Mouse (Mus musculus) lung, postnatal 0 days (tissue): ENCODE data around the gene Tmem43. TPM values are rescaled to one million over a fixed set of nuclear protein-coding genes. Genes with fewer than 3 reads are reported as not detected.
A peak's percentile ranks its signal among the peaks of the same experiment; 100 is the strongest.

Experiments used
- ATAC-seq: fragments of 200-750 bp; cut with Nextera tagmentation; 2 replicates; pipeline ENCODE4 v1.8.0; 2017; ENCODE audit warnings: moderate library complexity
- DNase-seq: peaks from one replicate; pipeline ENCODE4 v3.0.0-alpha.2; 2016; ENCODE audit warnings: low spot score
- H3K27ac ChIP-seq: fragments of 300-500 bp; sonication (generic); 2 replicates; pipeline ENCODE4 v1.5.1; 2014; ENCODE audit warnings: antibody characterized with exemption, mild to moderate bottlenecking, low read length, mixed read lengths
- H3K27me3 ChIP-seq: fragments of 300-500 bp; sonication (generic); replicated peaks from 2 replicates; pipeline ENCODE4 v1.6.1; 2014; ENCODE audit warnings: low read length, mixed read lengths; ENCODE audit not compliant: insufficient read depth
- H3K36me3 ChIP-seq: fragments of 300-500 bp; sonication (generic); 2 replicates; pipeline ENCODE4 v1.6.1; 2014; ENCODE audit warnings: low read length, mixed read lengths; ENCODE audit not compliant: insufficient read depth
- H3K4me1 ChIP-seq: fragments of 300-500 bp; sonication (generic); 2 replicates; pipeline ENCODE4 v1.6.1; 2014; ENCODE audit warnings: antibody characterized with exemption, low read depth, low read length, mixed read lengths; ENCODE audit not compliant: insufficient read depth
- H3K4me2 ChIP-seq: fragments of 300-500 bp; sonication (generic); replicated peaks from 2 replicates; pipeline ENCODE4 v1.6.1; 2014; ENCODE audit warnings: low read depth, mild to moderate bottlenecking, low read length, moderate library complexity, mixed read lengths
- H3K4me3 ChIP-seq: fragments of 300-500 bp; sonication (generic); 2 replicates; pipeline ENCODE4 v1.5.1; 2014; ENCODE audit warnings: low read depth, low read length
- H3K9ac ChIP-seq: fragments of 300-500 bp; sonication (generic); replicated peaks from 2 replicates; pipeline ENCODE4 v1.6.1; 2014; ENCODE audit warnings: low read depth, mild to moderate bottlenecking
- H3K9me3 ChIP-seq: fragments of 300-500 bp; sonication (generic); 2 replicates; pipeline ENCODE4 v1.6.1; 2016; ENCODE audit warnings: low read length, mixed read lengths
- CTCF ChIP-seq: IDR thresholded peaks from 2 replicates; pipeline ENCODE4 v1.5.1; 2016; ENCODE audit warnings: antibody characterized with exemption, mild to moderate bottlenecking
- EP300 ChIP-seq: IDR thresholded peaks from 2 replicates; pipeline ENCODE4 v1.6.1; 2016; ENCODE audit warnings: antibody characterized with exemption, mild to moderate bottlenecking, control low read depth
- whole genome bisulfite sequencing: fragments of 180-500 bp; shearing (Covaris S2); extraction: QIAGEN DNeasy Blood & Tissue Kit; methylation state at CpG from one replicate; pipeline ENCODE4 v1.1.7; 2014; 5-methylcytosine and 5-hydroxymethylcytosine counted together
- polyA plus RNA-seq: library from polyadenylated mRNA; unstranded; fragments of >200 nt; fragmentation: Nextera tagmentation; extraction: Ambion mirVana; gene quantifications from 2 replicates; pipeline ENCODE4 v1.2.1, GENCODE M21; 2015

The Tmem43 gene
- 59.3 and 69.4 TPM in 2 replicates for polyA plus RNA-seq

DNA sequence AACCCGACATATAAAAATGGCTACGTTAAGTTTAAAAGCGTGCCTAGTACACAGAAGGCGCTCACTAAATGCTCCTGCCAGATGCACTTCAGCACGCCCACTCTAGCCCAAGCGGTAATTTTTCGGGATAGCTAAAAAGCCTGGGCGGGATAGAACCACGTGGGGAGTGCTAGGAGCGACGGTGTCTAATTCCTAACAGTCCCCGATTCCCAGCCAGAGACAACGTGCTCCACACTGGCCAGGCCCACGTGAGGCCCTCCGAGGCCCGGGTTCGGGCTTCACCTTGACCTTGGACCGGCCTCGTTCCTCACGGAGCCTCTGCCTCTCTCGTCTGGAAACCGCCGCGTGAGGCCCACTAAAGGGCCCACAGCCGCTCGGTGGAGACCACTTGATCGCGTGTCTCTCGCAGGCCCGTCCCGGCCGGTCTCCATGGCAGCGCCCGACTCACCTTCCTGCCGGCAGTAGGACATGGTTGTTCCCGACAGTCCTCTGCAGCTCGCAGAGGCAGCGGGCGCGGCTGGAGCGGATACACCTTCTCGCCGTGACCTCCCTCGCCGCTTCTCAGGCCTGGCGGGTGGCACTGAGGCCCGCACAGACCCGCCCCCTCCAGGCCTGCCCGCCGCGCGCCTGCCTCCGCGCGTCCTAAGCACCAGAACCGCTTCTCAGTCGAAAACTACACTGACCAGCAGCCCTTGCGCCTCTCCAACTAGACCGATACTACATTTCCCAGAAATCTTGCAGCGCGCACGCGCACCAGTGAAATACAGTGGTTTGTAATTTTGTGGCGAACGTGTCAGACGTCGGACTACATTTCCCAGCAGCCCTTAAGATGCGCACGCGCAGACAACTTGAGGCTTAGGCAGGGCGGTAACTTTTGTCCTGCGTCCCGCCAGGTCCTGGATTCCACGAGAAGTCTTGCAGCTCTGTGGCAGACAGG lies at the start of gene Tmem43, which contains the start of gene Chchd4:
TSS of gene Tmem43 (plus strand) at position 836 of the 937 bp plus-strand sequence.
TSS of gene Chchd4 (minus strand) at position 679 of the 937 bp plus-strand sequence.
- no peak for TF ChIP-seq EP300
- TF ChIP-seq CTCF: 0 out of 2 replicates have a peak, but pooled peaks have one; percentile 5
- Histone ChIP-seq H3K27ac (peak within 1 kb of the TSS; percentile 87), H3K9ac (peak within 1 kb of the TSS; percentile 77), H3K36me3 (peaks cover 6% of the 10 kb centered on the region; the same call in 1 of the 2 replicates), H3K27me3 (no peaks in the 10 kb centered on the region), H3K4me3 (peak within 1 kb of the TSS; percentile 78), H3K9me3 (no peaks in the 10 kb centered on the region), H3K4me1 (peaks cover 7% of the 10 kb centered on the region), H3K4me2 (peak within 1 kb of the TSS; percentile 87)
- WGBS: under 1% methylated on average over 71 of the region's 74 CpGs
- ATAC-seq (peak; percentile 93), DNase-seq (peak; percentile 100)

- Histone ChIP-seq H3K4me1 (no peaks in the 10 kb centered on the region), H3K9ac (no peak overlapping the region), H3K36me3 (no peaks in the 10 kb centered on the region), H3K27me3 (no peaks in the 10 kb centered on the region), H3K4me3 (no peak overlapping the region), H3K9me3 (no peaks in the 10 kb centered on the region), H3K4me2 (no peak overlapping the region), H3K27ac (no peak overlapping the region)
- DNase-seq (no peak), ATAC-seq (no peak)
- TF ChIP-seq EP300: no peak
- TF ChIP-seq CTCF: no peak
- WGBS: 42% methylated on average over 4 of the region's 4 CpGs
Measured at GRCm38 (mm10) chr6:91424151-91424550, 49.4 kb upstream of the Tmem43 start.

DNA sequence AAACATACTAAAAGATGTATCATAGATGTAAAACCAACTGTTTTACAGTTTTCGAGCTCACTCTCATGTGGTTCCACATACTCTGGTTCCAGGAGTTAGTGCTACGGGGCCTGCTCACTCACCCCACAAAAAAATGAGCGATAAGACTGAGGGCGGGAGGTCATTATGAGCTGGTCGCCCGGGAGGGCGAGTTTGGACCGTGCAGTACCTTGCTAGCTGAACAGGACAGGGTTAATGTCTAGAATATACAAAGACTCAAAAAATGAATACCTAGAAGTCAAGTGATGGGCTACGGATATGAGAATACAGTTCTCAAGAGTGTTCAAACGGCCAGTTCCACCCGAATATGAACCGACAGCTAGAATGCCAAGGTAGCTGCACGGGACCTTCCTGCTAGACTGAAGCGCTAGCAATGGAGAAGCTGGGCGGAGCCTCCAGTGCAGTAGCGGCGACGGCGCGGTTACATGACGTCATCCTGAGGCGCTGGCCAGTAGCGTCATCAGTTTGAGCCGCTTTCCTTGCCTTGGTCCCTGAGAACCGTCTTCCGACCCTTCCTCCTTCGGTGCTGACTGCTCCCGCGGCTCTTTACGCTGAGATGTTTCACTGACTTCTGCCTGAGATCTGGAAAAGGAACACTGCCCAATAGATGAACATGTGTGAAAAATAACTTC lies 32.9 kb upstream of the Tmem43 start:
- H3K4me3 ChIP-seq: peak overlapping the region; percentile 59
- no peaks in the 10 kb centered on the region for H3K36me3 ChIP-seq
- H3K9ac ChIP-seq: peak overlapping the region; percentile 37
- peak overlapping the region; percentile 84 for H3K4me2 ChIP-seq
- ATAC-seq (peak; percentile 99), DNase-seq (peak; percentile 98)
- no peaks in the 10 kb centered on the region for H3K9me3 ChIP-seq
- H3K4me1 ChIP-seq: no peaks in the 10 kb centered on the region
- no peak for TF ChIP-seq CTCF
- TF ChIP-seq EP300: no peak
- 1% methylated on average over 30 of the region's 30 CpGs for WGBS
- H3K27ac ChIP-seq: peak overlapping the region; percentile 64
- no peaks in the 10 kb centered on the region for H3K27me3 ChIP-seq

DNA sequence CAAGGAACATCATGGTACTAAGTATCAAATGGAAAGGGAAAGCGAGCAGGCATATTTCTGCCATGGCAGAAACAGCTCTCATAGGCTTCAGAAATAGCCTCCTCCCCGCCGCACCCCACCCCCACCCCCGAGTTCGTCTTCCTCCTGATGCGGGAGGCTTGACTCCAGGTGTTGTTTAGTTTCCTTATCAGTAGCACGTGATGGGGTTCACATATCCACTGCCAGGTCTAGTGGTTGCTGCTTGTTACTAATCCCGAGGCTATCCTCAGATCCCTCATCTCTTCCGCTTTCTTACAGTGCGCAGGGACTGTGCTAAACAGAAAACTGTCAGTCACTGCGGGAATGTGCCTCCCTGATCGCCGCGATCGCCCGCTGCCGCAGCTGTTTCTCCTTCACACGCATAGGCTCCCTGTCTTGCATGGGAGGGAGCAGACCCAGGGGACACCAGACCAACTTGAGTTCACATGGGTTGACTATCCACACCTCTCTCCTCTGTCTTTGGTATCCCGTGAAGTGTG lies 32.3 kb upstream of the Tmem43 start:
- no peaks in the 10 kb centered on the region for H3K27me3 ChIP-seq
- peak overlapping the region; percentile 59 for H3K4me3 ChIP-seq
- WGBS: under 1% methylated on average over 19 of the region's 19 CpGs
- H3K27ac ChIP-seq: peak overlapping the region; percentile 64
- H3K9ac ChIP-seq: peak overlapping the region; percentile 37
- TF ChIP-seq EP300: no peak
- TF ChIP-seq CTCF: no peak
- no peaks in the 10 kb centered on the region for H3K4me1 ChIP-seq
- H3K36me3 ChIP-seq: no peaks in the 10 kb centered on the region
- peak; percentile 58 for ATAC-seq
- no peaks in the 10 kb centered on the region for H3K9me3 ChIP-seq
- peak; percentile 53 for DNase-seq
- peak overlapping the region; percentile 84 for H3K4me2 ChIP-seq

- no peak overlapping the region for H3K4me2 ChIP-seq
- ATAC-seq (no peak), DNase-seq (no peak)
- H3K27me3 ChIP-seq: no peaks in the 10 kb centered on the region
- no peaks in the 10 kb centered on the region for H3K36me3 ChIP-seq
- WGBS: 66% methylated on average over 3 of the region's 3 CpGs
- TF ChIP-seq EP300 (no peak), CTCF (no peak)
- no peak overlapping the region for H3K9ac ChIP-seq
- no peaks in the 10 kb centered on the region for H3K4me1 ChIP-seq
- no peaks in the 10 kb centered on the region for H3K9me3 ChIP-seq
- no peak overlapping the region for H3K4me3 ChIP-seq
- H3K27ac ChIP-seq: no peak overlapping the region
Measured at GRCm38 (mm10) chr6:91445316-91445715, 28.2 kb upstream of the Tmem43 start.
